In the genomic region with DNA sequence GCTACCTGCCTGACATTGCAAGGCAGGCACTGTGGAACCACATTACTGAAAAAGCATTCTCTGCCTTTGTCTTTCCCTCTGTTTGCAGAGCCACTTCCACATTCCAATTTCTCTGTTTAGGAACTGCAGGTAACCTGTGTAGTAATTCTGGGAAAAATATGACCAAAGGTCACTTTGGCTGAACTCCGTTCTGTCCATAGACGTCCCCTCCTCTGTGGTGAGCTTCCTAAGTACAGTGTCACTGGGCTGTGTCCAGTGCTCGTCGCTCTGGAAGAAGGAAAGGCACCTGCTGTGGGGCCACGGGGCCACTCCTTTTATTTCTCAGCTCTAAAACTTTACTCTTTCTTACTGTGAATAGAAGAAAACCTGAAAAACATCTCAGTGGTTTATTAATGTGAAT, we compare ENCODE assay signal across 22 mouse cellular contexts. TPM values are rescaled to one million over a fixed set of nuclear protein-coding genes. Genes with fewer than 3 reads are reported as not detected.
DNase-seq lines count a peak whose midpoint lies in the region; ATAC-seq and TF ChIP-seq lines count a peak whose summit lies in the region.
"Had no signal": no experiment of that assay in that cellular context is flagged by ENCODE, and none has a peak within 500 bp of the region (broad histone marks: within the 10 kb centered on the region; RNA-seq: fewer than 3 reads in every experiment).

No protein-coding gene starts in this region.

- intact Hi-C loops in heart, postnatal 14 days (cut with DNase I), result no loop called here

- H3K4me3 ChIP-seq in lung, postnatal 0 days (ENCODE audit: low read depth, low read length), result no peak overlapping the region
- H3K4me3 ChIP-seq in liver, embryonic 15.5 days (replicated peaks), result no peak overlapping the region
- H3K4me3 ChIP-seq: forebrain, embryonic 10.5 days; heart, embryonic 13.5 days; hindbrain, embryonic 13.5 days; limb, embryonic 12.5 days had no signal

- no peak for TF ChIP-seq EP300 in lung, postnatal 0 days (IDR thresholded peaks at IDR 0.05)

- no peak overlapping the region for H3K4me2 ChIP-seq in lung, postnatal 0 days (replicated peaks; ENCODE audit: low read depth, low read length)
- H3K4me2 ChIP-seq in liver, embryonic 15.5 days, result no peak overlapping the region; the same call in 1 of the 2 replicates
- H3K4me2 ChIP-seq: heart, embryonic 13.5 days; hindbrain, embryonic 13.5 days; limb, embryonic 12.5 days; lung, embryonic 14.5 days had no signal

- no peaks in the 10 kb centered on the region for H3K27me3 ChIP-seq in lung, postnatal 0 days (replicated peaks; ENCODE audit: insufficient read depth, low read length)
- no peaks in the 10 kb centered on the region for H3K27me3 ChIP-seq in liver, embryonic 15.5 days
- H3K27me3 ChIP-seq: heart, embryonic 13.5 days; hindbrain, embryonic 13.5 days; limb, embryonic 12.5 days had no signal

- no peaks in the 10 kb centered on the region; the same call in 1 of the 2 replicates for H3K4me1 ChIP-seq in lung, postnatal 0 days (ENCODE audit: insufficient read depth, low read depth, low read length)
- peaks cover 19% of the 10 kb centered on the region for H3K4me1 ChIP-seq in liver, embryonic 15.5 days (replicated peaks)
- H3K4me1 ChIP-seq: forebrain, embryonic 10.5 days; heart, embryonic 13.5 days; hindbrain, embryonic 13.5 days; limb, embryonic 12.5 days had no signal

- TF ChIP-seq CTCF in lung, postnatal 0 days (IDR thresholded peaks at IDR 0.05), result no peak

- no peak overlapping the region for H3K9ac ChIP-seq in lung, postnatal 0 days (replicated peaks; ENCODE audit: low read depth)
- H3K9ac ChIP-seq in liver, embryonic 15.5 days, result no peak overlapping the region
- H3K9ac ChIP-seq: heart, embryonic 13.5 days; hindbrain, embryonic 13.5 days; limb, embryonic 12.5 days; lung, embryonic 14.5 days had no signal

- H3K9me3 ChIP-seq in lung, postnatal 0 days (ENCODE audit: low read length), result no peaks in the 10 kb centered on the region
- H3K9me3 ChIP-seq in liver, embryonic 15.5 days (replicated peaks), result no peaks in the 10 kb centered on the region
- H3K9me3 ChIP-seq: forebrain, embryonic 10.5 days; heart, embryonic 13.5 days; hindbrain, embryonic 13.5 days; limb, embryonic 12.5 days had no signal

- no peak for ATAC-seq in lung, postnatal 0 days
- ATAC-seq in liver, embryonic 15.5 days (ENCODE audit: insufficient read depth), result peak; percentile 56; the same call in 1 of the 2 replicates
- ATAC-seq: forebrain, embryonic 16.5 days had no signal

- peaks cover 25% of the 10 kb centered on the region for H3K36me3 ChIP-seq in lung, postnatal 0 days (ENCODE audit: insufficient read depth, low read length)
- peaks cover 39% of the 10 kb centered on the region for H3K36me3 ChIP-seq in liver, embryonic 15.5 days (replicated peaks)

- WGBS in lung, postnatal 0 days, result 74% methylated on average over 5 of the region's 5 CpGs
- 67% methylated on average over 5 of the region's 5 CpGs for WGBS in liver, embryonic 15.5 days (ENCODE audit: insufficient replicate concordance)

- peak overlapping the region; percentile 26; the same call in 1 of the 2 replicates for H3K27ac ChIP-seq in lung, postnatal 0 days (ENCODE audit: low read length)
- no peak overlapping the region for H3K27ac ChIP-seq in liver, embryonic 15.5 days (replicated peaks)
- H3K27ac ChIP-seq: forebrain, embryonic 10.5 days; heart, embryonic 13.5 days; hindbrain, embryonic 13.5 days; limb, embryonic 12.5 days had no signal

- peak; percentile 50 for DNase-seq in heart, adult 11 months
- no peak for DNase-seq in heart, postnatal 14 days
- peak; percentile 43 for DNase-seq in kidney, adult 9 months
- no peak for DNase-seq in kidney, postnatal 10 days
- no peak for DNase-seq in lung, postnatal 0 days (ENCODE audit: low spot score)
- DNase-seq in lung, postnatal 10 days, result no peak
- no peak for DNase-seq in testis, postnatal 14 days (ENCODE audit: low spot score)
- DNase-seq: adrenal gland, postnatal 10 days; cerebellum, adult 18-20 months; cerebellum, postnatal 14 days; gastrocnemius, postnatal 14 days; heart, adult 18-20 months; layer of hippocampus, postnatal 36 days; lung, embryonic 14.5 days; lung, postnatal 4 days; right cerebral cortex, postnatal 14 days had no signal

RNA-seq across cellular contexts. Expression of a gene that starts 42.6 kb away (rescaled TPM):
- 10 to 100 TPM; 26.2 to 28.5 TPM for total RNA-seq in heart, postnatal 14 days (2021)
- 54.1 and 58.3 TPM in 2 replicates for polyA plus RNA-seq in lung, postnatal 0 days (2015; fragmentation: Nextera tagmentation; extraction: Ambion mirVana)
- 29.7 and 32.4 TPM in 2 replicates for polyA plus RNA-seq in liver, embryonic 15.5 days (2015; fragmentation: Nextera tagmentation; extraction: Ambion mirVana)

RNA-seq across cellular contexts. Expression of a gene that starts 55.1 kb away (rescaled TPM):
- total RNA-seq in heart, postnatal 14 days (2021), result 1 to 10 TPM; 3.0 to 4.1 TPM
- polyA plus RNA-seq in lung, postnatal 0 days (2015; fragmentation: Nextera tagmentation; extraction: Ambion mirVana), result 4.0 and 5.0 TPM in 2 replicates
- 1.6 and 1.9 TPM in 2 replicates for polyA plus RNA-seq in liver, embryonic 15.5 days (2015; fragmentation: Nextera tagmentation; extraction: Ambion mirVana)

Comparison
In these comparisons a context has a peak if more than half of its experiments do, and no peak if none do; other contexts are left out.
1. DNase-seq: peak in heart, adult 11 months (single experiment) and kidney, adult 9 months (single experiment); none in heart, postnatal 14 days (0 of 2), kidney, postnatal 10 days (single experiment), lung, postnatal 0 days (single experiment), lung, postnatal 10 days (single experiment) and testis, postnatal 14 days (single experiment).